ENCODE assay signal across 8 mouse cellular contexts in genomic region chr17:42782156-42782757, GRCm38 (mm10). TPM values are rescaled to one million over a fixed set of nuclear protein-coding genes. Genes with fewer than 3 reads are reported as not detected.
DNase-seq lines count a peak whose midpoint lies in the region; ATAC-seq and TF ChIP-seq lines count a peak whose summit lies in the region.

No protein-coding gene starts in this region.

- POLR2A ChIA-PET in Patski (lab: Charles Lee): interaction anchor here (0.7 kb wide), 1 partner anchor 64 kb away, joined by 4 read pairs; no protein-coding TSS in a partner anchor

- TF ChIP-seq CTCF in Patski (IDR thresholded peaks at IDR 0.05): peak; percentile 87

- H3K9ac ChIP-seq in forebrain, embryonic 16.5 days (replicated peaks; ENCODE audit: low read depth, low read length): no peak overlapping the region
- no peak overlapping the region for H3K9ac ChIP-seq in hindbrain, embryonic 15.5 days

- peak; percentile 17 for DNase-seq in Patski (ENCODE audit: low read depth, low spot score)
- DNase-seq in cerebellum, adult 18-20 months: peak; percentile 62 to 68
- peak; percentile 76 to 87 for DNase-seq in layer of hippocampus, postnatal 14 days (ENCODE audit: low spot score in 2 of 2)
- DNase-seq in lung, postnatal 10 days: peak; percentile 79
- DNase-seq in retina, postnatal 1 day: peak; percentile 79
- DNase-seq in urinary bladder, postnatal 36 days (ENCODE audit: low spot score in 2 of 2): peak; percentile 47 to 64

- ATAC-seq in Patski: peak; percentile 61
- ATAC-seq in forebrain, embryonic 16.5 days: peak; percentile 90
- ATAC-seq in hindbrain, embryonic 15.5 days (ENCODE audit: low FRiP score, low read depth): peak; percentile 89

- no peaks in the 10 kb centered on the region for H3K9me3 ChIP-seq in forebrain, embryonic 16.5 days (ENCODE audit: control insufficient read depth, low read length)
- H3K9me3 ChIP-seq in hindbrain, embryonic 15.5 days: no peaks in the 10 kb centered on the region

- H3K4me2 ChIP-seq in forebrain, embryonic 16.5 days (ENCODE audit: low read length): no peak overlapping the region
- H3K4me2 ChIP-seq in hindbrain, embryonic 15.5 days: no peak overlapping the region

- 55% methylated on average over 7 of the region's 7 CpGs for WGBS in forebrain, embryonic 16.5 days
- WGBS in hindbrain, embryonic 15.5 days: 54% methylated on average over 7 of the region's 7 CpGs

- in situ Hi-C loops in Patski (cut with MboI; ENCODE audit: low pct_unique_long_range_greater_than_20kb): loop anchor here (25.0 kb wide), 4 partner anchors 120 to 1820 kb away; no protein-coding TSS in a partner anchor

- H3K4me1 ChIP-seq in forebrain, embryonic 16.5 days (replicated peaks; ENCODE audit: control insufficient read depth, insufficient read depth, low read length): no peaks in the 10 kb centered on the region
- H3K4me1 ChIP-seq in hindbrain, embryonic 15.5 days (replicated peaks): no peaks in the 10 kb centered on the region

- CTCF ChIA-PET in Patski (lab: Charles Lee): interaction anchor here (0.6 to 1.2 kb wide), 8 partner anchors 18 to 169 kb away, joined by 3 to 7 read pairs (median 3); no protein-coding TSS in a partner anchor

- no peaks in the 10 kb centered on the region for H3K36me3 ChIP-seq in forebrain, embryonic 16.5 days (ENCODE audit: control insufficient read depth, insufficient read depth)
- H3K36me3 ChIP-seq in hindbrain, embryonic 15.5 days: no peaks in the 10 kb centered on the region

- H3K27me3 ChIP-seq in Patski: no peaks in the 10 kb centered on the region
- no peaks in the 10 kb centered on the region for H3K27me3 ChIP-seq in forebrain, embryonic 16.5 days (replicated peaks; ENCODE audit: control insufficient read depth, insufficient read depth, low read length)
- no peaks in the 10 kb centered on the region for H3K27me3 ChIP-seq in hindbrain, embryonic 15.5 days

- no peak overlapping the region for H3K27ac ChIP-seq in forebrain, embryonic 16.5 days (ENCODE audit: low read length)
- no peak overlapping the region for H3K27ac ChIP-seq in hindbrain, embryonic 15.5 days (replicated peaks)

- H3K4me3 ChIP-seq in forebrain, embryonic 16.5 days (replicated peaks; ENCODE audit: low read length): no peak overlapping the region
- H3K4me3 ChIP-seq in hindbrain, embryonic 15.5 days: no peak overlapping the region

RNA-seq across cellular contexts. Expression of gene Adgrf2, which starts 40.3 kb away (rescaled TPM):
- polyA plus RNA-seq in Patski (2021): 0.33 TPM
- 0.20 and 0.21 TPM in 2 replicates for polyA plus RNA-seq in forebrain, embryonic 16.5 days (2015; fragmentation: Nextera tagmentation; extraction: Ambion mirVana)
- 0.10 and 0.13 TPM in 2 replicates for polyA plus RNA-seq in hindbrain, embryonic 15.5 days (2015; fragmentation: Nextera tagmentation; extraction: Ambion mirVana)
- under 1 TPM; 0.48 to 0.53 TPM for total RNA-seq in layer of hippocampus, postnatal 14 days (2021)

Comparison
In these comparisons a context has a peak if more than half of its experiments do, and no peak if none do; other contexts are left out.
1. DNase-seq: peak in every context shown above with its lines; median percentile 82 in layer of hippocampus, postnatal 14 days; 79 in lung, postnatal 10 days; 79 in retina, postnatal 1 day; 65 in cerebellum, adult 18-20 months; 56 in urinary bladder, postnatal 36 days; 17 in Patski.